Mouse (Mus musculus): Measurements from ENCODE around the gene Ogdh.

DNA sequence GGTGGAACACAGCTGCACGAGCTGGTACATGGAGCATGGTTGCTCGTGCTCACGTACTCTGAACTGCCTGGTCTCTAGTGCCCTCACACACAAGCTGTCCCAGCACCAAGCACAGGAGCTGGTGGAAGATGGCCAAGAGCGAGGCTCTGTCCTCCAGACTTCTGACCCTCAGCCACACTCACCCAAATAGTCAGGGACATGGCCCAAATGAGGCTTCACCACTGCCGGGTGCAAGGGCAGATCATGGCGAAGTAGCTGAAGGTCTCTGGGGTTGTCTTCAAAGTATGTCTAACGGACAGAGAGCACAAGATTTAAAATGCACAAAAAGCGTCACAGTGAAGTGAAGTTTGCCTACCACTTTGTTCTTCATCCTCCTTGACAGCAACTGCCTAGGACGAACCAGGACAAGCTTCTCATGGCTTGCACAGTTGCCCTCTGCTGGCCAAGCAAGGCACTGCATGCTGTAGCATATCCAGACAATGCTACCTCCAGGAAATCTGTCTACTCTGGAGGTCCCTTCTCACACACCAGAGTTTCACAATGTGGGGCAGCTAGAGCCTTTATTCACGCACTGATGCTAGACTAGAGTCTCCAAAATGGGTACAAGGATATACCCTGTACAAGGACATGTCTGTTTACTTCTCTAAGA is 29.9 kb upstream of the Ogdh start:
- TF ChIP-seq CTCF (IDR thresholded peaks at IDR 0.05; ENCODE audit: insufficient read depth, low read depth, low read length) (peak; percentile 53; the same call in 1 of the 2 replicates), POLR2A (IDR thresholded peaks at IDR 0.05; ENCODE audit: insufficient read depth, low read depth, low read length) (no peak)
